Mouse (Mus musculus) adrenal gland, adult 2 months (tissue): Measurements from ENCODE around the gene Hand2. TPM values are rescaled to one million over a fixed set of nuclear protein-coding genes. Genes with fewer than 3 reads are reported as not detected.

Experiments
- DNase-seq: peaks from one replicate; pipeline ENCODE4 v3.0.0; 2021
- long read RNA-seq: library from polyadenylated mRNA; stranded (forward); transcript quantifications from one replicate; pipeline ENCODE4 v2.0.0, GENCODE M21; 2021
- polyA plus RNA-seq: library from polyadenylated mRNA; depleted of rRNA; stranded (reverse); fragments of >200 nt; gene quantifications from 2 replicates; pipeline ENCODE4 v1.2.3, GENCODE M21; 2012; rRNA removed
- total RNA-seq, 2 experiments: library from RNA; stranded (reverse); gene quantifications; 2 replicates each; pipeline ENCODE4 v1.2.3; 2021

Hand2 gene
- total RNA-seq, result 10 to 100 TPM; 30.6 to 56.3 TPM
- 46.9 and 76.2 TPM in 2 replicates for polyA plus RNA-seq
- long read RNA-seq, transcript Hand2-201 (2 exons, 2,351 nt), result major isoform, 48 of 53 reads
- long read RNA-seq, partial matches to known transcripts, result 0 of 53 reads
- long read RNA-seq, other reads (novel, unspliced or antisense), result 5 of 53 reads

- peak; percentile 47 for DNase-seq
These were observed at the start of gene Hand2 for GRCm38 (mm10) chr8:57320851-57321743. Gene Hand2, plus strand, starts transcription at chr8:57320983.

- DNase-seq, result no peak
These were observed 47.7 kb upstream of the Hand2 start for GRCm38 (mm10) chr8:57273055-57273454.

- no peak for DNase-seq
These were observed 27.3 kb upstream of the Hand2 start for GRCm38 (mm10) chr8:57293441-57293840.

GRCm38 (mm10) chr8:57303513-57303912, 17.3 kb upstream of the Hand2 start:
- DNase-seq, result no peak

- DNase-seq, result no peak
These were observed 15.8 kb upstream of the Hand2 start for GRCm38 (mm10) chr8:57304944-57305343.

- no peak for DNase-seq
These were observed 14.3 kb upstream of the Hand2 start for GRCm38 (mm10) chr8:57306441-57306840.

- DNase-seq, result no peak
These were observed 10.8 kb upstream of the Hand2 start for GRCm38 (mm10) chr8:57309844-57310485.

- no peak for DNase-seq
These were observed 8.5 kb upstream of the Hand2 start for GRCm38 (mm10) chr8:57312031-57312981.

GRCm38 (mm10) chr8:57313583-57313982, 7.2 kb upstream of the Hand2 start:
- DNase-seq, result no peak

GRCm38 (mm10) chr8:57314216-57314615, 6.6 kb upstream of the Hand2 start:
- no peak for DNase-seq

- no peak for DNase-seq
These were observed 5.3 kb upstream of the Hand2 start for GRCm38 (mm10) chr8:57315471-57315870.

- no peak for DNase-seq
These were observed 3.7 kb upstream of the Hand2 start for GRCm38 (mm10) chr8:57317107-57317506.

GRCm38 (mm10) chr8:57317890-57318480, 2.8 kb upstream of the Hand2 start:
- DNase-seq, result no peak

- no peak for DNase-seq
These were observed 1.4 kb upstream of the Hand2 start for GRCm38 (mm10) chr8:57319092-57319980.

- DNase-seq, result no peak
These were observed 700 bp upstream of the Hand2 start for GRCm38 (mm10) chr8:57319981-57320585.

- DNase-seq, result no peak
These were observed 1.4 kb downstream of the Hand2 start for GRCm38 (mm10) chr8:57321898-57322895.

GRCm38 (mm10) chr8:57322961-57323941, 2.5 kb downstream of the Hand2 start:
- no peak for DNase-seq
